Mouse (Mus musculus): ENCODE results near the gene Fam222a. TPM values are rescaled to one million over a fixed set of nuclear protein-coding genes. Genes with fewer than 3 reads are reported as not detected.

Gene Fam222a
- total and polyA plus RNA-seq, 2 experiments from 2014 or later: 2.8 to 11.7 TPM

GRCm38 (mm10) chr5:114581486-114581885 is 13.7 kb downstream of the Fam222a start:
- no peak for ATAC-seq
- no peaks in the 10 kb centered on the region for H3K9me3 ChIP-seq (ENCODE audit: low read length)
- H3K27ac ChIP-seq: no peak overlapping the region
- no peaks in the 10 kb centered on the region for H3K27me3 ChIP-seq (ENCODE audit: insufficient read depth, low read length)
- peaks cover 14% of the 10 kb centered on the region for H3K4me1 ChIP-seq (ENCODE audit: insufficient read depth, low read length)
- no peak overlapping the region for H3K4me3 ChIP-seq (ENCODE audit: low read length)
- H3K4me2 ChIP-seq (ENCODE audit: low read depth, low read length): peak overlapping the region; percentile 16; the same call in 1 of the 2 replicates
- H3K36me3 ChIP-seq (ENCODE audit: insufficient read depth, low read length): no peaks in the 10 kb centered on the region
- 32% methylated on average over 12 of the region's 12 CpGs for WGBS
- DNase-seq (ENCODE audit: low spot score): peak; percentile 71
- TF ChIP-seq CTCF (IDR thresholded peaks at IDR 0.05; ENCODE audit: low read depth): no peak
- H3K9ac ChIP-seq (replicated peaks; ENCODE audit: low read length): 0 out of 2 replicates have a peak overlapping the region, but pooled peaks have one; percentile 9

GRCm38 (mm10) chr5:114583046-114583445 is 15.2 kb downstream of the Fam222a start:
- DNase-seq (ENCODE audit: low spot score): no peak
- H3K9ac ChIP-seq (replicated peaks; ENCODE audit: low read length): no peak overlapping the region
- H3K4me3 ChIP-seq (ENCODE audit: low read length): no peak overlapping the region
- no peak for ATAC-seq
- no peaks in the 10 kb centered on the region for H3K36me3 ChIP-seq (ENCODE audit: insufficient read depth, low read length)
- H3K9me3 ChIP-seq (ENCODE audit: low read length): no peaks in the 10 kb centered on the region
- 75% methylated on average over 3 of the region's 3 CpGs for WGBS
- TF ChIP-seq CTCF (IDR thresholded peaks at IDR 0.05; ENCODE audit: low read depth): no peak
- H3K27ac ChIP-seq: no peak overlapping the region
- H3K4me1 ChIP-seq (ENCODE audit: insufficient read depth, low read length): peaks cover 8% of the 10 kb centered on the region
- H3K4me2 ChIP-seq (ENCODE audit: low read depth, low read length): no peak overlapping the region
- no peaks in the 10 kb centered on the region for H3K27me3 ChIP-seq (ENCODE audit: insufficient read depth, low read length)

DNA sequence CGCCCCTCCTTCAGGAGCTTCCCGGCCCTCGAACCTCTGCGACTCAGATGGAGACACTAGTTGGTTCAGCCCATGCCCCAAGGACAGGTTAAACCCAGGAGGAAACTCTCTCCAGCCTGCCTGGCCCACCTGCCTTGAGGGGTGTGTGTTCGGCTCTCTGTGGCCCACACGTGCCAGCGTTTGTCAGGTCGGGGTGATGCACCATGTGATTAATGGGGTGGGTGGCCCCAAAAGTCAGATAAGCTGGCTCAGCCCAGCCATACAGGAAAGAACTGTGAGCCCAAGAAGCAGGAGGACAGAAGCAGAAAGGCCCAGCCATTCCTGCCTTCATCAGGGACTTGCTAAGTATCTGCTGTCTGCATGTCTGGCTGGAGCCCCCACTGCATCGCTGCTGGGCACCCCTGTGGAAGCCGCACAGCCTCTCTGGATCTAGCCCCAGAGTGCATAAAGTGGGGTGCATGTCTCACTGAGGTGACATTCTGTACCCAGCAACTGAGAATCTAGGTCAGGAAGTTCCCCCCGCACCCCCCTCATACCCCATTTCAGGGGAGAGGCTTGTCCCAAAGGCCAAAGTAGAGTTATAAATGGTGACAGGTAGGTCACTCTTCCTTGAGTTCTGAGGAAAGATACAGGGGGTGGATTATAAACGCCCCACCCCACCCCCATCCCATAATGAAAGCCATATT is 15.8 kb downstream of the Fam222a start:
- Histone ChIP-seq H3K27me3 (ENCODE audit: insufficient read depth, low read length) (no peaks in the 10 kb centered on the region), H3K4me3 (ENCODE audit: low read length) (no peak overlapping the region), H3K9ac (replicated peaks; ENCODE audit: low read length) (no peak overlapping the region), H3K4me1 (ENCODE audit: insufficient read depth, low read length) (peaks cover 8% of the 10 kb centered on the region), H3K9me3 (ENCODE audit: low read length) (no peaks in the 10 kb centered on the region), H3K4me2 (ENCODE audit: low read depth, low read length) (no peak overlapping the region), H3K36me3 (ENCODE audit: insufficient read depth, low read length) (no peaks in the 10 kb centered on the region), H3K27ac (0 out of 2 replicates have a peak overlapping the region, but pooled peaks have one; percentile 26)
- 75% methylated on average over 12 of the region's 12 CpGs for WGBS
- ATAC-seq (no peak), DNase-seq (ENCODE audit: low spot score) (no peak)
- TF ChIP-seq CTCF (IDR thresholded peaks at IDR 0.05; ENCODE audit: low read depth): no peak

DNA sequence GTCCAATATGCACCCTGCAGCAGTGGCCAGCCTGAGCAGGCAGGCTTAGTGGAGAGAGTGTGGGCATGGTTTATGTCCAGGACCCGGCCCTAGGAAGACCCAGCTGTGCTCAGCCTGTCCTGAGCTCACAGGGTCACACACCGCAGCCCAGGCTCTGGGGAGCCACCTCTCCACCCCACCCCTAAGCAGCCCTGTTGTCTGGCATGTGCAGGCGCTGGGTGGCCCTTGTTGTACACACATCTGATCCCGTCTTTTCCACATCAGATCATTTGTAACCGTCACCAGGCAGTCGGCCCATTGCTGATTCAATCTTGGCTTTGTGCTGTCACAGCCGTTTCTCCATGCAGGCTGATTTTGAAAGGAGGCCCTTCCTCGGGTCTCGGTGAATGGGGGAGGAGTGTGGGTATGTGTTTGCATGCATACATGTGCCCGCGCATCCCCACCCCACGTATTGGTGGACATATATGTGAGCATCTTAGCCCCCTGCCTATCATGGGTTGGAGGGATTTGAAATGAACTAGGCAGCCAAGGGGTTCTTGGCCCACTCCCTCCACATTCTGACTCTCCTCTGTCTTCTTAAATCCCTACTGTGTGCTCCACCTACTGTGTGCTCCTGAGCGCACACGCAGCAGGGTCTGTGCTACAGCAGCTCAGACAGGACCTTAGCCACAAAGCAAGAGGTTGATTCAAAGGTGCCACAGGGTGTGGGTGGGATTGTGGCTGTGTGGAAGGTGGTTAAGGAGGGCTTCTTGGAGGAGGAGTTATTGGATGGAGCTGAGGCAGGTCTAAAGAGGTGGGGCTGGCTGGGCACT is 16.7 kb downstream of the Fam222a start:
- Histone ChIP-seq H3K27ac (0 out of 2 replicates have a peak overlapping the region, but pooled peaks have one; percentile 26), H3K9me3 (ENCODE audit: low read length) (no peaks in the 10 kb centered on the region), H3K4me2 (ENCODE audit: low read depth, low read length) (no peak overlapping the region), H3K27me3 (ENCODE audit: insufficient read depth, low read length) (no peaks in the 10 kb centered on the region), H3K4me3 (ENCODE audit: low read length) (no peak overlapping the region), H3K4me1 (ENCODE audit: insufficient read depth, low read length) (peaks cover 10% of the 10 kb centered on the region), H3K36me3 (ENCODE audit: insufficient read depth, low read length) (no peaks in the 10 kb centered on the region), H3K9ac (replicated peaks; ENCODE audit: low read length) (0 out of 2 replicates have a peak overlapping the region, but pooled peaks have one; percentile 13)
- WGBS: 33% methylated on average over 14 of the region's 14 CpGs
- DNase-seq (ENCODE audit: low spot score): no peak
- TF ChIP-seq CTCF (IDR thresholded peaks at IDR 0.05; ENCODE audit: low read depth): no peak
- no peak for ATAC-seq

GRCm38 (mm10) chr5:114585682-114586081 is 17.9 kb downstream of the Fam222a start:
- H3K36me3 ChIP-seq (ENCODE audit: insufficient read depth, low read length): no peaks in the 10 kb centered on the region
- H3K9me3 ChIP-seq (ENCODE audit: low read length): no peaks in the 10 kb centered on the region
- no peak overlapping the region for H3K27ac ChIP-seq
- no peak overlapping the region for H3K9ac ChIP-seq (replicated peaks; ENCODE audit: low read length)
- TF ChIP-seq CTCF (IDR thresholded peaks at IDR 0.05; ENCODE audit: low read depth): no peak
- no peak overlapping the region for H3K4me3 ChIP-seq (ENCODE audit: low read length)
- H3K4me1 ChIP-seq (ENCODE audit: insufficient read depth, low read length): peaks cover 19% of the 10 kb centered on the region
- no peak overlapping the region for H3K4me2 ChIP-seq (ENCODE audit: low read depth, low read length)
- 26% methylated on average over 5 of the region's 5 CpGs for WGBS
- DNase-seq (ENCODE audit: low spot score) (no peak), ATAC-seq (no peak)
- H3K27me3 ChIP-seq (ENCODE audit: insufficient read depth, low read length): no peaks in the 10 kb centered on the region

DNA sequence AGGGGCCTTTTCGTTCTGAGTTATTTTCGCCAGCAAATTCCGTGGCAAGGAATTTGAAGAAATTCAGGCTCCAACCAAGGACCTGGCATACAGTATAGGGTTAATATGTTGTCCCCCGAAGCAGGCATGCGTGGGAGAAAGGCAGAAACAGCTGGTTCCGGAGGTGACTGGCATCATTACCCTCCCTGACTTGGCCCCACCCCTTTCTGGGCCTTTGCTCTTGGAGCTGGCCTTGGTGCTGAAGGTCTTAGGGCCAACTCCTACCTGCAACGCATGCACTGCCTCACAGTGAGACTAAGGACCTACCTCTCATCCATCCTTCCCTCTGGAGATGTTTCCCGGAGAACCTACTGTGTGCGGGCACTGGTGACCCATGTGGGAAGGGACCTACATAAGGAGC is 20.1 kb downstream of the Fam222a start:
- ATAC-seq: no peak
- no peaks in the 10 kb centered on the region for H3K9me3 ChIP-seq (ENCODE audit: low read length)
- no peaks in the 10 kb centered on the region for H3K36me3 ChIP-seq (ENCODE audit: insufficient read depth, low read length)
- no peak for DNase-seq (ENCODE audit: low spot score)
- H3K27ac ChIP-seq: no peak overlapping the region
- WGBS: 51% methylated on average over 9 of the region's 9 CpGs
- no peak for TF ChIP-seq CTCF (IDR thresholded peaks at IDR 0.05; ENCODE audit: low read depth)
- H3K9ac ChIP-seq (replicated peaks; ENCODE audit: low read length): no peak overlapping the region
- H3K27me3 ChIP-seq (ENCODE audit: insufficient read depth, low read length): no peaks in the 10 kb centered on the region
- no peak overlapping the region for H3K4me2 ChIP-seq (ENCODE audit: low read depth, low read length)
- H3K4me3 ChIP-seq (ENCODE audit: low read length): no peak overlapping the region
- peaks cover 29% of the 10 kb centered on the region for H3K4me1 ChIP-seq (ENCODE audit: insufficient read depth, low read length)

Measured in hindbrain, postnatal 0 days (tissue).